Mouse (Mus musculus) central nervous system, embryonic 14 days (tissue): ENCODE data around the gene Fam186b. TPM values are rescaled to one million over a fixed set of nuclear protein-coding genes. Genes with fewer than 3 reads are reported as not detected.

Experiments
- polyA plus RNA-seq: library from polyadenylated mRNA; depleted of rRNA; stranded (reverse); fragments of >200 nt; gene quantifications from 2 replicates; pipeline ENCODE4 v1.2.3, GENCODE M21; 2012; rRNA removed

The Fam186b gene
- polyA plus RNA-seq: 0.34 and 0.36 TPM in 2 replicates

GRCm38 (mm10) chr15:99295484-99295981 lies at the start of gene Fam186b:
TSS of gene Fam186b (minus strand) at chr15:99295888.

DNA sequence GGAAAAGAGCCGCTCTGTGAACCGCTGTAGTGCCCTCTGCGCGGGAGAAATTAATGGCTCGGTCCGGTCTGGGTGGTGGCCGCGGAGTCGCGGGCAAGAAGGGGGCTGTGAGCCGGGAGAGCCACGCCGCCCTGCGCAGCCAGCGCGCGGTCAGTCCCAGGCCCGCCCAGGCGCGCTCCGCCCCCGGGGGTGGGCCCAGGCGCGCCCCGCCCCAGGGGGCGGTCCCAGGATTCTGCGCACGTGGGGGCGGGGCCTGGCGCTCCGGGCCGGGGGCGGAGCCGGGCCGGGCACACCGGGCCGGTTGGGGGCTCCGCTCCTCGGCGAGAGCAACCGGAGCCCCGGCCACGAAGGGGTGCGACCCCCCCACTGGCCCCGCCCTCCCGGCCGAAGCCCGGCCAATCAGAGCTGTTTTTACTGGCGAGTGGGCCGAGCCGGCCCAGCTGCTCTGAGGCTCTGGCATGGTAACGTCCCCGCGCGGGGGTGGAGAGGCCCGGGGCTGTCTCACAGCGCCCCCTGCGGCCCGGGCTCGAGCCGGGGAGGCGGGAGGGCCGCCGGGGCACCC lies 794 bp downstream of the Fam186b start, which contains the start of gene Prpf40b:
Prpf40b (plus strand) TSS at position 275 of the 562 bp plus-strand sequence.

DNA sequence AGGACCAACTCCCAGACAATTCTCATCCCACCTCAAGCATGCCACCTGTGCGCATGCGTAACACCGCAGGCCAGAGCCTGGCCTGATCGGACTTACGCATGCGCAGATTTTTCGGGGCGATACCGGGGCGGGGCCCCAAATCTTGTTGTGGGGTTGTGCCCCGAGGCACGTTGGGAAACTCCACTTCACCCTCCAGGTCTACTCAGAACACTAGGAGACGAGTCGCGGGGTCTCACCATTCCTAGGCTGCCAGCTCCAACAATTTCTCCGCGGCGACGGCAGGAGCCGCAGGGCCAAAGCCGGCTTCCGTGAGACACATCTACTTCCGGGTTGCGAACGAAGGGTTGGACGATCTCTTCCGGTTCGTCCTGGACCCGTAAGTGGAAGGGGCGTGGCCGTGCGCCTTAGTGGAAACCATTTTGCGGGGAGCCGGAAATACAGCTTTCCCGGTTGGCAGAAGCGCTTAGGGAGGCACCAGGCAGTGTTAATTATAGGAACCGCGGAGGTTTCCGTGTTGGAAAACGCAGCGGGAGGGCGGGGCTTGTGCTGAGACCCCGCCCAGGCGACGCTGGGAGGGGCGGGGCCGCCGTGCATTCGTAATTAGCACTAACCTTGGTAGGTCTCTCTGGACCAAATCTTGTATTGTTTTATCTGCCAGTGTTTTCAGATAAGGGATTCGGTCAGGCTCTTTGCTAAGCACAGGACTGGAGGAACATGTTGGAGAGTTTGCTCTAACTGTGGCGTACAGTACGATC lies 43.9 kb downstream of the Fam186b start, which contains the start of gene Mcrs1:
Mcrs1 (minus strand) TSS at position 336 of the 755 bp plus-strand sequence.

GRCm38 (mm10) chr15:99224208-99224911 lies 71.3 kb downstream of the Fam186b start, which contains the start of gene Kcnh3:
TSS of gene Kcnh3 (plus strand) at chr15:99224861.

Other genes starting within 250 kb of the Fam186b start
- 36.0 and 115 TPM in 2 replicates for gene Prph, start 240.7 kb downstream of the Fam186b start, polyA plus RNA-seq
- 23.7 and 25.3 TPM in 2 replicates for gene Troap, start 221.3 kb downstream of the Fam186b start, polyA plus RNA-seq
- 7.7 and 12.3 TPM in 2 replicates for gene C1ql4, start 208.1 kb downstream of the Fam186b start, polyA plus RNA-seq
- 0.86 and 0.96 TPM in 2 replicates for gene Dnajc22, start 202.7 kb downstream of the Fam186b start, polyA plus RNA-seq
- 48.2 and 52.8 TPM in 2 replicates for gene Spats2, start 170.0 kb downstream of the Fam186b start, polyA plus RNA-seq
- 3.7 and 6.5 TPM in 2 replicates for gene Kcnh3, start 71.0 kb downstream of the Fam186b start, polyA plus RNA-seq
- 131 and 143 TPM in 2 replicates for gene Mcrs1, start 43.9 kb downstream of the Fam186b start, polyA plus RNA-seq
- 206 and 211 TPM in 2 replicates for gene Prpf40b, start 801 bp downstream of the Fam186b start, polyA plus RNA-seq
- 25.0 and 32.9 TPM in 2 replicates for gene Fmnl3, start 74.6 kb upstream of the Fam186b start, polyA plus RNA-seq
- gene Tmbim6, start 97.0 kb upstream of the Fam186b start, polyA plus RNA-seq: 173 and 181 TPM in 2 replicates
- 19.7 and 23.8 TPM in 2 replicates for gene Nckap5l, start 161.9 kb upstream of the Fam186b start, polyA plus RNA-seq
- gene Bcdin3d, start 178.8 kb upstream of the Fam186b start, polyA plus RNA-seq: 13.6 and 15.7 TPM in 2 replicates
- gene Faim2, start 232.3 kb upstream of the Fam186b start, polyA plus RNA-seq: 5.2 and 7.8 TPM in 2 replicates